Mouse (Mus musculus): Measurements from ENCODE around the gene Ubald2. TPM values are rescaled to one million over a fixed set of nuclear protein-coding genes. Genes with fewer than 3 reads are reported as not detected.

Gene Ubald2
- polyA plus RNA-seq, 2 experiments = 50.3 to 70.9 TPM

DNA sequence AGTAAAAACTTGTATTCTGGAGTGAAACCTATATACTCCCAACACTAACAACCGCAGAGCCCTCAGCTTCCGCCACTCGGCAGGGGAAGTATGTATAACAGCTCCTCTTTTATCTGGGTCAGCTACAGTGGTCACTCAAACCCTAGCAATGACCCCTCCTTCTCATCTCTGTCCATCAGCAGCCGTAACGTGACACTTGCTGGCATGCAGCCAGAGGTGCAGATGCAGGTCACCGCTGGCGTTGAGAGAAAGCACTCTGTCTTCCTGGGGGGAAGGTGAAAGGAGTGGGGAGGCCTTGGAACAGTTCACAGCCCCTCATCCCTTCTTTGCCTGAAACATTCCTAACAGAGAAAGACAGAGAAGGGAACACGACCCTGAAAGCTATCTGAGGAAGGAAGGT is 45.9 kb downstream of the Ubald2 start:
- Histone ChIP-seq H3K9me3 (ENCODE audit: control insufficient read depth, low read length) (no peaks in the 10 kb centered on the region), H3K4me3 (ENCODE audit: insufficient read depth in 1 of 2, low read depth in 2 of 2, low read length in 2 of 2) (no peak overlapping the region), H3K9ac (replicated peaks) (no peak overlapping the region), H3K36me3 (replicated peaks; ENCODE audit: control insufficient read depth, insufficient read depth, low read depth) (peaks cover 26% of the 10 kb centered on the region), H3K4me1 (replicated peaks; ENCODE audit: control insufficient read depth in 2 of 2, insufficient read depth in 2 of 2, low read length in 1 of 2) (no peaks in the 10 kb centered on the region), H3K27ac (no peak overlapping the region), H3K4me2 (ENCODE audit: low read depth) (no peak overlapping the region), H3K27me3 (ENCODE audit: control insufficient read depth, insufficient read depth, low read length) (no peaks in the 10 kb centered on the region)
- ATAC-seq (ENCODE audit: insufficient read depth) (no peak), DNase-seq (ENCODE audit: low read depth in 3 of 3, low spot score in 3 of 3) (no peak)
- WGBS (ENCODE audit: insufficient replicate concordance) = 72% methylated on average over 8 of the region's 8 CpGs
- no peak for TF ChIP-seq CTCF (IDR thresholded peaks at IDR 0.05; ENCODE audit: low read depth)
- no peak for TF ChIP-seq EP300 (IDR thresholded peaks at IDR 0.05; ENCODE audit: low read depth)

DNA sequence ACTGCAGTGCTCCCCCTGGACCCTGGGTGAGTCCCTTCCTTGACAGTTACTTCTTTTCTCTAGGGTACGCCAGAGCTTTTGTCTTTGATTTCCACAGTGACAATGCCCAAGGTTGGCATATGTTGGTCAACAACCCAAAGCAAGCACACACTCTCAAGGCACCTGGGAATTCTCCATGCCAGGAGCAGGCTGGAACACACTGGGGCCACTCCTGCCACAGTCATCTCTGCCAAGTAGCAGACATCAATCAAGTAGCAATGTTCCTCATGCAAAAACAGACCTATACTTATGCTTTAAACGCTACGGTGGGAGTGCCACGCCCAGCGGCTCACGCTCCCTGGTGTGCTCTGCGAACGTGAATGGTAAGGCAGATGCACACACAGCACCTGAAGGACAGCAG is 47.1 kb downstream of the Ubald2 start:
- Histone ChIP-seq H3K4me3 (ENCODE audit: insufficient read depth in 1 of 2, low read depth in 2 of 2, low read length in 2 of 2) (no peak overlapping the region), H3K9ac (replicated peaks) (no peak overlapping the region), H3K9me3 (ENCODE audit: control insufficient read depth, low read length) (no peaks in the 10 kb centered on the region), H3K27ac (no peak overlapping the region), H3K36me3 (replicated peaks; ENCODE audit: control insufficient read depth, insufficient read depth, low read depth) (peaks cover 20% of the 10 kb centered on the region), H3K27me3 (ENCODE audit: control insufficient read depth, insufficient read depth, low read length) (no peaks in the 10 kb centered on the region), H3K4me2 (ENCODE audit: low read depth) (no peak overlapping the region), H3K4me1 (replicated peaks; ENCODE audit: control insufficient read depth in 2 of 2, insufficient read depth in 2 of 2, low read length in 1 of 2) (no peaks in the 10 kb centered on the region)
- 78% methylated on average over 8 of the region's 8 CpGs for WGBS (ENCODE audit: insufficient replicate concordance)
- ATAC-seq (ENCODE audit: insufficient read depth) (no peak; the same call in 1 of the 2 replicates), DNase-seq (ENCODE audit: low read depth in 3 of 3, low spot score in 3 of 3) (no peak)
- no peak for TF ChIP-seq EP300 (IDR thresholded peaks at IDR 0.05; ENCODE audit: low read depth)
- TF ChIP-seq CTCF (IDR thresholded peaks at IDR 0.05; ENCODE audit: low read depth) = no peak

- H3K27ac ChIP-seq = no peak overlapping the region
- no peak overlapping the region for H3K4me2 ChIP-seq (ENCODE audit: low read depth)
- no peak overlapping the region for H3K4me3 ChIP-seq (ENCODE audit: insufficient read depth in 1 of 2, low read depth in 2 of 2, low read length in 2 of 2)
- DNase-seq (ENCODE audit: low read depth in 3 of 3, low spot score in 3 of 3) = no peak
- 81% methylated on average over 7 of the region's 7 CpGs for WGBS (ENCODE audit: insufficient replicate concordance)
- H3K9me3 ChIP-seq (ENCODE audit: control insufficient read depth, low read length) = no peaks in the 10 kb centered on the region
- peaks cover 19% of the 10 kb centered on the region for H3K36me3 ChIP-seq (replicated peaks; ENCODE audit: control insufficient read depth, insufficient read depth, low read depth)
- H3K9ac ChIP-seq (replicated peaks) = no peak overlapping the region
- no peak for ATAC-seq (ENCODE audit: insufficient read depth)
- H3K4me1 ChIP-seq (replicated peaks; ENCODE audit: control insufficient read depth in 2 of 2, insufficient read depth in 2 of 2, low read length in 1 of 2) = no peaks in the 10 kb centered on the region
- no peaks in the 10 kb centered on the region for H3K27me3 ChIP-seq (ENCODE audit: control insufficient read depth, insufficient read depth, low read length)
- TF ChIP-seq CTCF (IDR thresholded peaks at IDR 0.05; ENCODE audit: low read depth) (no peak), EP300 (IDR thresholded peaks at IDR 0.05; ENCODE audit: low read depth) (no peak)
Measured at GRCm38 (mm10) chr11:116481776-116482175, 47.9 kb downstream of the Ubald2 start.

GRCm38 (mm10) chr11:116484261-116484660 is 50.4 kb downstream of the Ubald2 start:
- TF ChIP-seq EP300 (IDR thresholded peaks at IDR 0.05; ENCODE audit: low read depth) (no peak), CTCF (IDR thresholded peaks at IDR 0.05; ENCODE audit: low read depth) (no peak)
- no peaks in the 10 kb centered on the region for H3K9me3 ChIP-seq (ENCODE audit: control insufficient read depth, low read length)
- 74% methylated on average over 8 of the region's 8 CpGs for WGBS (ENCODE audit: insufficient replicate concordance)
- ATAC-seq (ENCODE audit: insufficient read depth) (no peak), DNase-seq (ENCODE audit: low read depth in 3 of 3, low spot score in 3 of 3) (no peak)
- H3K4me1 ChIP-seq (replicated peaks; ENCODE audit: control insufficient read depth in 2 of 2, insufficient read depth in 2 of 2, low read length in 1 of 2) = peaks cover 4 to 5% of the 10 kb centered on the region in 2 experiments
- H3K9ac ChIP-seq (replicated peaks) = no peak overlapping the region
- no peak overlapping the region for H3K4me3 ChIP-seq (ENCODE audit: insufficient read depth in 1 of 2, low read depth in 2 of 2, low read length in 2 of 2)
- no peak overlapping the region for H3K4me2 ChIP-seq (ENCODE audit: low read depth)
- H3K27ac ChIP-seq = no peak overlapping the region
- no peaks in the 10 kb centered on the region for H3K27me3 ChIP-seq (ENCODE audit: control insufficient read depth, insufficient read depth, low read length)
- H3K36me3 ChIP-seq (replicated peaks; ENCODE audit: control insufficient read depth, insufficient read depth, low read depth) = peaks cover 3% of the 10 kb centered on the region

- no peaks in the 10 kb centered on the region; the same call in none of the 2 replicates for H3K36me3 ChIP-seq (replicated peaks; ENCODE audit: control insufficient read depth, insufficient read depth, low read depth)
- ATAC-seq (ENCODE audit: insufficient read depth) (no peak), DNase-seq (ENCODE audit: low read depth in 3 of 3, low spot score in 3 of 3) (no peak)
- TF ChIP-seq EP300 (IDR thresholded peaks at IDR 0.05; ENCODE audit: low read depth) (no peak), CTCF (IDR thresholded peaks at IDR 0.05; ENCODE audit: low read depth) (no peak)
- no peaks in the 10 kb centered on the region for H3K27me3 ChIP-seq (ENCODE audit: control insufficient read depth, insufficient read depth, low read length)
- no peak overlapping the region for H3K27ac ChIP-seq
- no peak overlapping the region for H3K9ac ChIP-seq (replicated peaks)
- H3K4me2 ChIP-seq (ENCODE audit: low read depth) = no peak overlapping the region
- H3K4me1 ChIP-seq (replicated peaks; ENCODE audit: control insufficient read depth in 2 of 2, insufficient read depth in 2 of 2, low read length in 1 of 2) = peaks cover 5 to 8% of the 10 kb centered on the region in 2 experiments
- H3K4me3 ChIP-seq (ENCODE audit: insufficient read depth in 1 of 2, low read depth in 2 of 2, low read length in 2 of 2) = no peak overlapping the region
- no peaks in the 10 kb centered on the region for H3K9me3 ChIP-seq (ENCODE audit: control insufficient read depth, low read length)
Measured at GRCm38 (mm10) chr11:116488207-116488606, 54.3 kb downstream of the Ubald2 start.

Other genes starting within 250 kb of the Ubald2 start
- 17.7 and 19.6 TPM in 2 replicates for gene Ten1, start 235.2 kb upstream of the Ubald2 start, polyA plus RNA-seq (2012; rRNA removed)
- gene Ten1, start 235.2 kb upstream of the Ubald2 start, polyA plus RNA-seq (2014; fragmentation: Nextera tagmentation; extraction: Ambion mirVana) = 27.3 and 29.3 TPM in 2 replicates
- 12.3 and 14.8 TPM in 2 replicates for gene Acox1, start 235.0 kb upstream of the Ubald2 start, polyA plus RNA-seq (2012; rRNA removed)
- gene Acox1, start 235.0 kb upstream of the Ubald2 start, polyA plus RNA-seq (2014; fragmentation: Nextera tagmentation; extraction: Ambion mirVana) = 16.6 and 18.6 TPM in 2 replicates
- gene Evpl, start 196.0 kb upstream of the Ubald2 start, polyA plus RNA-seq (2012; rRNA removed) = 0.03 and 0.09 TPM in 2 replicates
- gene Evpl, start 196.0 kb upstream of the Ubald2 start, polyA plus RNA-seq (2014; fragmentation: Nextera tagmentation; extraction: Ambion mirVana) = 0.04 and 0.13 TPM in 2 replicates
- gene Srp68, start 159.9 kb upstream of the Ubald2 start, polyA plus RNA-seq (2012; rRNA removed) = 31.9 and 37.6 TPM in 2 replicates
- gene Srp68, start 159.9 kb upstream of the Ubald2 start, polyA plus RNA-seq (2014; fragmentation: Nextera tagmentation; extraction: Ambion mirVana) = 28.8 and 33.8 TPM in 2 replicates
- 0.02 TPM in 1 of 2 replicates, not detected in the other for gene Galr2, start 153.2 kb upstream of the Ubald2 start, polyA plus RNA-seq (2012; rRNA removed)
- gene Galr2, start 153.2 kb upstream of the Ubald2 start, polyA plus RNA-seq (2014; fragmentation: Nextera tagmentation; extraction: Ambion mirVana) = not detected in 2 replicates
- 7.1 and 8.8 TPM in 2 replicates for gene Exoc7, start 126.9 kb upstream of the Ubald2 start, polyA plus RNA-seq (2012; rRNA removed)
- 14.9 and 16.7 TPM in 2 replicates for gene Exoc7, start 126.9 kb upstream of the Ubald2 start, polyA plus RNA-seq (2014; fragmentation: Nextera tagmentation; extraction: Ambion mirVana)
- 1.2 and 1.4 TPM in 2 replicates for gene Foxj1, start 98.7 kb upstream of the Ubald2 start, polyA plus RNA-seq (2012; rRNA removed)
- 0.76 and 0.80 TPM in 2 replicates for gene Foxj1, start 98.7 kb upstream of the Ubald2 start, polyA plus RNA-seq (2014; fragmentation: Nextera tagmentation; extraction: Ambion mirVana)
- gene Rnf157, start 21.1 kb upstream of the Ubald2 start, polyA plus RNA-seq (2012; rRNA removed) = 0.57 and 0.75 TPM in 2 replicates
- 0.66 and 1.2 TPM in 2 replicates for gene Rnf157, start 21.1 kb upstream of the Ubald2 start, polyA plus RNA-seq (2014; fragmentation: Nextera tagmentation; extraction: Ambion mirVana)
- gene Qrich2, start 32.1 kb downstream of the Ubald2 start, polyA plus RNA-seq (2012; rRNA removed) = 0.01 and 0.02 TPM in 2 replicates
- 0.08 TPM in 1 of 2 replicates, not detected in the other for gene Qrich2, start 32.1 kb downstream of the Ubald2 start, polyA plus RNA-seq (2014; fragmentation: Nextera tagmentation; extraction: Ambion mirVana)
- gene Prpsap1, start 60.1 kb downstream of the Ubald2 start, polyA plus RNA-seq (2012; rRNA removed) = 19.2 and 22.2 TPM in 2 replicates
- 38.4 and 40.4 TPM in 2 replicates for gene Prpsap1, start 60.1 kb downstream of the Ubald2 start, polyA plus RNA-seq (2014; fragmentation: Nextera tagmentation; extraction: Ambion mirVana)
- 23.0 and 24.1 TPM in 2 replicates for gene Sphk1, start 96.8 kb downstream of the Ubald2 start, polyA plus RNA-seq (2012; rRNA removed)
- gene Sphk1, start 96.8 kb downstream of the Ubald2 start, polyA plus RNA-seq (2014; fragmentation: Nextera tagmentation; extraction: Ambion mirVana) = 26.8 and 32.2 TPM in 2 replicates
- 33.8 and 34.0 TPM in 2 replicates for gene Ube2o, start 147.4 kb downstream of the Ubald2 start, polyA plus RNA-seq (2012; rRNA removed)
- 25.9 and 32.3 TPM in 2 replicates for gene Ube2o, start 147.4 kb downstream of the Ubald2 start, polyA plus RNA-seq (2014; fragmentation: Nextera tagmentation; extraction: Ambion mirVana)
- not detected in 2 replicates for gene Aanat, start 152.3 kb downstream of the Ubald2 start, polyA plus RNA-seq (2012; rRNA removed)
- not detected in 2 replicates for gene Aanat, start 152.3 kb downstream of the Ubald2 start, polyA plus RNA-seq (2014; fragmentation: Nextera tagmentation; extraction: Ambion mirVana)
- gene Rhbdf2, start 192.9 kb downstream of the Ubald2 start, polyA plus RNA-seq (2012; rRNA removed) = 8.3 and 11.1 TPM in 2 replicates
- 3.8 and 5.2 TPM in 2 replicates for gene Rhbdf2, start 192.9 kb downstream of the Ubald2 start, polyA plus RNA-seq (2014; fragmentation: Nextera tagmentation; extraction: Ambion mirVana)
- 0.11 and 0.14 TPM in 2 replicates for gene Prcd, start 219.4 kb downstream of the Ubald2 start, polyA plus RNA-seq (2012; rRNA removed)
- gene Prcd, start 219.4 kb downstream of the Ubald2 start, polyA plus RNA-seq (2014; fragmentation: Nextera tagmentation; extraction: Ambion mirVana) = 0.19 and 0.20 TPM in 2 replicates
- gene Cygb, start 220.2 kb downstream of the Ubald2 start, polyA plus RNA-seq (2012; rRNA removed) = 0.41 and 0.64 TPM in 2 replicates
- 0.44 and 0.81 TPM in 2 replicates for gene Cygb, start 220.2 kb downstream of the Ubald2 start, polyA plus RNA-seq (2014; fragmentation: Nextera tagmentation; extraction: Ambion mirVana)